Mouse (Mus musculus) small intestine, adult 2 months (tissue): ENCODE measurements around the gene Olfr891.

Experiments used
- CTCF ChIP-seq: fragments of 200-500 bp; IDR thresholded peaks from 2 replicates; pipeline ENCODE4 v1.5.1; 2012; ENCODE audit warnings: low read depth, mild to moderate bottlenecking, control low read depth, inconsistent platforms, low read length, moderate library complexity, mixed read lengths; ENCODE audit not compliant: insufficient replicate concordance, insufficient read length; ENCODE audit errors: extremely low read depth
- POLR2A ChIP-seq: fragments of 200-500 bp; IDR thresholded peaks from 2 replicates; pipeline ENCODE4 v1.6.1; 2012; ENCODE audit warnings: low read depth, mild to moderate bottlenecking, control low read depth, inconsistent platforms, low read length, moderate library complexity

- TF ChIP-seq CTCF, result no peak
- TF ChIP-seq POLR2A, result no peak
Observed at GRCm38 (mm10) chr9:38142217-38142616, 38.4 kb downstream of the Olfr891 start, which contains the start of gene Olfr890.
